Mouse (Mus musculus): ENCODE data around the gene Baz1a. TPM values are rescaled to one million over a fixed set of nuclear protein-coding genes. Genes with fewer than 3 reads are reported as not detected.

The Baz1a gene
- polyA plus RNA-seq, 1 experiment = 9.6 TPM

- peaks cover 5% of the 10 kb centered on the region for H3K4me1 ChIP-seq (replicated peaks; ENCODE audit: control insufficient read depth, insufficient read depth, low read length)
- 27% methylated on average over 16 of the region's 16 CpGs for WGBS
- peak overlapping the region; percentile 2; the same call in 1 of the 2 replicates for H3K4me3 ChIP-seq (ENCODE audit: control insufficient read depth, insufficient read depth, low read length)
- TF ChIP-seq CTCF (IDR thresholded peaks at IDR 0.05; ENCODE audit: borderline replicate concordance, control insufficient read depth, extremely low read depth, insufficient read depth, low read length, poor library complexity) = no peak
- DNase-seq = no peak
- H3K27me3 ChIP-seq (ENCODE audit: control insufficient read depth, insufficient read depth, low read length) = no peaks in the 10 kb centered on the region
- no peaks in the 10 kb centered on the region for H3K36me3 ChIP-seq (ENCODE audit: control insufficient read depth, insufficient read depth, low read length)
- no peak overlapping the region for H3K27ac ChIP-seq (ENCODE audit: control insufficient read depth, insufficient read depth, low read length)
Observed at GRCm38 (mm10) chr12:54993246-54994067, 20.7 kb downstream of the Baz1a start.

- H3K36me3 ChIP-seq (ENCODE audit: control insufficient read depth, insufficient read depth, low read length) = no peaks in the 10 kb centered on the region
- H3K4me3 ChIP-seq (ENCODE audit: control insufficient read depth, insufficient read depth, low read length) = no peak overlapping the region
- DNase-seq = no peak
- WGBS = 78% methylated on average over 3 of the region's 3 CpGs
- peaks cover 3% of the 10 kb centered on the region for H3K4me1 ChIP-seq (replicated peaks; ENCODE audit: control insufficient read depth, insufficient read depth, low read length)
- no peaks in the 10 kb centered on the region for H3K27me3 ChIP-seq (ENCODE audit: control insufficient read depth, insufficient read depth, low read length)
- H3K27ac ChIP-seq (ENCODE audit: control insufficient read depth, insufficient read depth, low read length) = no peak overlapping the region
- TF ChIP-seq CTCF (IDR thresholded peaks at IDR 0.05; ENCODE audit: borderline replicate concordance, control insufficient read depth, extremely low read depth, insufficient read depth, low read length, poor library complexity) = no peak
- TF ChIP-seq POLR2A (IDR thresholded peaks at IDR 0.05; ENCODE audit: control insufficient read depth, extremely low read depth, insufficient read depth, low read length, poor library complexity) = no peak
Observed at GRCm38 (mm10) chr12:54992814-54993213, 21.3 kb downstream of the Baz1a start.

GRCm38 (mm10) chr12:54988323-54988850, 25.8 kb downstream of the Baz1a start:
- H3K27ac ChIP-seq (ENCODE audit: control insufficient read depth, insufficient read depth, low read length) = no peak overlapping the region
- H3K36me3 ChIP-seq (ENCODE audit: control insufficient read depth, insufficient read depth, low read length) = no peaks in the 10 kb centered on the region
- H3K4me3 ChIP-seq (ENCODE audit: control insufficient read depth, insufficient read depth, low read length) = no peak overlapping the region
- peaks cover 6% of the 10 kb centered on the region for H3K4me1 ChIP-seq (replicated peaks; ENCODE audit: control insufficient read depth, insufficient read depth, low read length)
- 87% methylated on average over 4 of the region's 4 CpGs for WGBS
- TF ChIP-seq CTCF (IDR thresholded peaks at IDR 0.05; ENCODE audit: borderline replicate concordance, control insufficient read depth, extremely low read depth, insufficient read depth, low read length, poor library complexity) = no peak
- TF ChIP-seq POLR2A (IDR thresholded peaks at IDR 0.05; ENCODE audit: control insufficient read depth, extremely low read depth, insufficient read depth, low read length, poor library complexity) = no peak
- DNase-seq = no peak
- no peaks in the 10 kb centered on the region for H3K27me3 ChIP-seq (ENCODE audit: control insufficient read depth, insufficient read depth, low read length)

GRCm38 (mm10) chr12:54987156-54987555, 27.0 kb downstream of the Baz1a start:
- no peak for DNase-seq
- Histone ChIP-seq H3K36me3 (ENCODE audit: control insufficient read depth, insufficient read depth, low read length) (no peaks in the 10 kb centered on the region), H3K27ac (ENCODE audit: control insufficient read depth, insufficient read depth, low read length) (no peak overlapping the region), H3K4me1 (replicated peaks; ENCODE audit: control insufficient read depth, insufficient read depth, low read length) (peaks cover 5% of the 10 kb centered on the region; the same call in 1 of the 2 replicates), H3K4me3 (ENCODE audit: control insufficient read depth, insufficient read depth, low read length) (no peak overlapping the region), H3K27me3 (ENCODE audit: control insufficient read depth, insufficient read depth, low read length) (no peaks in the 10 kb centered on the region)
- TF ChIP-seq CTCF (IDR thresholded peaks at IDR 0.05; ENCODE audit: borderline replicate concordance, control insufficient read depth, extremely low read depth, insufficient read depth, low read length, poor library complexity) = no peak
- TF ChIP-seq POLR2A (IDR thresholded peaks at IDR 0.05; ENCODE audit: control insufficient read depth, extremely low read depth, insufficient read depth, low read length, poor library complexity) = no peak
- 93% methylated on average over 2 of the region's 2 CpGs for WGBS

GRCm38 (mm10) chr12:54986052-54986717, 28.0 kb downstream of the Baz1a start, which contains the start of gene Gm20403:
Gene Gm20403 (minus strand): TSS chr12:54986529.
- peak within 1 kb of the TSS; percentile 6 for H3K27ac ChIP-seq (ENCODE audit: control insufficient read depth, insufficient read depth, low read length)
- peak; percentile 53; the same call in 1 of the 2 replicates for TF ChIP-seq POLR2A (IDR thresholded peaks at IDR 0.05; ENCODE audit: control insufficient read depth, extremely low read depth, insufficient read depth, low read length, poor library complexity)
- no peak for TF ChIP-seq CTCF (IDR thresholded peaks at IDR 0.05; ENCODE audit: borderline replicate concordance, control insufficient read depth, extremely low read depth, insufficient read depth, low read length, poor library complexity)
- peaks cover 7% of the 10 kb centered on the region for H3K4me1 ChIP-seq (replicated peaks; ENCODE audit: control insufficient read depth, insufficient read depth, low read length)
- no peaks in the 10 kb centered on the region for H3K27me3 ChIP-seq (ENCODE audit: control insufficient read depth, insufficient read depth, low read length)
- DNase-seq = peak; percentile 57
- H3K36me3 ChIP-seq (ENCODE audit: control insufficient read depth, insufficient read depth, low read length) = no peaks in the 10 kb centered on the region
- peak within 1 kb of the TSS; percentile 60 for H3K4me3 ChIP-seq (ENCODE audit: control insufficient read depth, insufficient read depth, low read length)
- under 1% methylated on average over 60 of the region's 60 CpGs for WGBS

GRCm38 (mm10) chr12:54985257-54986051, 28.7 kb downstream of the Baz1a start:
- Histone ChIP-seq H3K27ac (ENCODE audit: control insufficient read depth, insufficient read depth, low read length) (peak overlapping the region; percentile 6), H3K4me1 (replicated peaks; ENCODE audit: control insufficient read depth, insufficient read depth, low read length) (peaks cover 7% of the 10 kb centered on the region), H3K27me3 (ENCODE audit: control insufficient read depth, insufficient read depth, low read length) (no peaks in the 10 kb centered on the region), H3K4me3 (ENCODE audit: control insufficient read depth, insufficient read depth, low read length) (peak overlapping the region; percentile 60), H3K36me3 (ENCODE audit: control insufficient read depth, insufficient read depth, low read length) (no peaks in the 10 kb centered on the region)
- peak; percentile 63 for DNase-seq
- under 1% methylated on average over 96 of the region's 117 CpGs for WGBS
- TF ChIP-seq CTCF (IDR thresholded peaks at IDR 0.05; ENCODE audit: borderline replicate concordance, control insufficient read depth, extremely low read depth, insufficient read depth, low read length, poor library complexity) (no peak), POLR2A (IDR thresholded peaks at IDR 0.05; ENCODE audit: control insufficient read depth, extremely low read depth, insufficient read depth, low read length, poor library complexity) (peak; percentile 25; the same call in 1 of the 2 replicates)

All from thymus, adult 2 months (tissue).